14 mouse cellular contexts compared by ENCODE assay signal in genomic region chr11:32156854-32157630, GRCm38 (mm10). TPM values are rescaled to one million over a fixed set of nuclear protein-coding genes. Genes with fewer than 3 reads are reported as not detected.
DNase-seq lines count a peak whose midpoint lies in the region; ATAC-seq and TF ChIP-seq lines count a peak whose summit lies in the region.
"Had no signal": no experiment of that assay in that cellular context is flagged by ENCODE, and none has a peak within 500 bp of the region (broad histone marks: within the 10 kb centered on the region; RNA-seq: fewer than 3 reads in every experiment).

No protein-coding gene starts in this region.

- TF ChIP-seq CTCF in heart, adult 2 months (IDR thresholded peaks at IDR 0.05): no peak

- H3K9ac ChIP-seq in forebrain, embryonic 15.5 days (replicated peaks): no peak overlapping the region
- no peak overlapping the region for H3K9ac ChIP-seq in hindbrain, embryonic 15.5 days
- 0 out of 2 replicates have a peak overlapping the region, but pooled peaks have one; percentile 18 for H3K9ac ChIP-seq in midbrain, embryonic 16.5 days (ENCODE audit: low read depth, low read length)
- H3K9ac ChIP-seq in heart, adult 2 months (ENCODE audit: low read depth, low read length): no peak overlapping the region
- H3K9ac ChIP-seq: heart, embryonic 13.5 days; liver, embryonic 12.5 days had no signal

- peak overlapping the region; percentile 30; the same call in 1 of the 2 replicates for H3K27ac ChIP-seq in embryonic facial prominence, embryonic 10.5 days (replicated peaks)
- peak overlapping the region; percentile 98 for H3K27ac ChIP-seq in forebrain, embryonic 15.5 days (replicated peaks)
- H3K27ac ChIP-seq in hindbrain, embryonic 15.5 days (replicated peaks): peak overlapping the region; percentile 86
- H3K27ac ChIP-seq in midbrain, embryonic 16.5 days (ENCODE audit: low read length): peak overlapping the region; percentile 88
- H3K27ac ChIP-seq in heart, adult 2 months: no peak overlapping the region
- H3K27ac ChIP-seq: gastrocnemius, adult 2 months; heart, embryonic 13.5 days; liver, embryonic 12.5 days had no signal

- ATAC-seq in forebrain, embryonic 15.5 days (replicated peaks): no peak
- no peak for ATAC-seq in hindbrain, embryonic 15.5 days (ENCODE audit: low FRiP score, low read depth)
- ATAC-seq in midbrain, embryonic 16.5 days: no peak
- ATAC-seq: liver, embryonic 12.5 days had no signal

- H3K27me3 ChIP-seq in embryonic facial prominence, embryonic 10.5 days (replicated peaks; ENCODE audit: low read depth, poor library complexity, severe bottlenecking): peaks cover 34% of the 10 kb centered on the region
- no peaks in the 10 kb centered on the region for H3K27me3 ChIP-seq in forebrain, embryonic 15.5 days
- H3K27me3 ChIP-seq in hindbrain, embryonic 15.5 days: no peaks in the 10 kb centered on the region
- no peaks in the 10 kb centered on the region for H3K27me3 ChIP-seq in midbrain, embryonic 16.5 days (ENCODE audit: control insufficient read depth, insufficient read depth, low read depth, low read length)
- no peaks in the 10 kb centered on the region for H3K27me3 ChIP-seq in heart, adult 2 months (ENCODE audit: control insufficient read depth, insufficient read depth, low read length)

- peaks cover 14% of the 10 kb centered on the region for H3K4me1 ChIP-seq in embryonic facial prominence, embryonic 10.5 days
- H3K4me1 ChIP-seq in forebrain, embryonic 15.5 days: peaks cover 60% of the 10 kb centered on the region
- peaks cover 36% of the 10 kb centered on the region for H3K4me1 ChIP-seq in hindbrain, embryonic 15.5 days (replicated peaks)
- peaks cover 27% of the 10 kb centered on the region for H3K4me1 ChIP-seq in midbrain, embryonic 16.5 days (ENCODE audit: control insufficient read depth, insufficient read depth, low read length)
- H3K4me1 ChIP-seq in heart, adult 2 months (ENCODE audit: control insufficient read depth, insufficient read depth, low read length): no peaks in the 10 kb centered on the region

- no peaks in the 10 kb centered on the region for H3K9me3 ChIP-seq in embryonic facial prominence, embryonic 10.5 days
- no peaks in the 10 kb centered on the region for H3K9me3 ChIP-seq in forebrain, embryonic 15.5 days
- no peaks in the 10 kb centered on the region for H3K9me3 ChIP-seq in hindbrain, embryonic 15.5 days
- no peaks in the 10 kb centered on the region for H3K9me3 ChIP-seq in midbrain, embryonic 16.5 days (replicated peaks; ENCODE audit: control insufficient read depth, low read length, poor library complexity, severe bottlenecking)
- H3K9me3 ChIP-seq: heart, embryonic 13.5 days; liver, embryonic 12.5 days had no signal

- 83% methylated on average over 7 of the region's 7 CpGs for WGBS in embryonic facial prominence, embryonic 10.5 days
- 27% methylated on average over 7 of the region's 7 CpGs for WGBS in forebrain, embryonic 15.5 days
- WGBS in hindbrain, embryonic 15.5 days: 59% methylated on average over 7 of the region's 7 CpGs
- 65% methylated on average over 7 of the region's 7 CpGs for whole genome bisulfite sequencing in midbrain, embryonic 16.5 days
- WGBS in heart, adult 2 months: 73% methylated on average over 7 of the region's 7 CpGs

- no peak overlapping the region for H3K4me3 ChIP-seq in embryonic facial prominence, embryonic 10.5 days
- H3K4me3 ChIP-seq in forebrain, embryonic 15.5 days: no peak overlapping the region
- no peak overlapping the region for H3K4me3 ChIP-seq in hindbrain, embryonic 15.5 days
- H3K4me3 ChIP-seq in midbrain, embryonic 16.5 days (ENCODE audit: low read depth, low read length): no peak overlapping the region
- no peak overlapping the region for H3K4me3 ChIP-seq in heart, adult 2 months
- H3K4me3 ChIP-seq: erythroblast, embryonic 14.5 days; gastrocnemius, adult 2 months; heart, embryonic 13.5 days; liver, embryonic 12.5 days had no signal

- no peak overlapping the region for H3K4me2 ChIP-seq in forebrain, embryonic 15.5 days (replicated peaks)
- H3K4me2 ChIP-seq in hindbrain, embryonic 15.5 days: no peak overlapping the region
- H3K4me2 ChIP-seq in midbrain, embryonic 16.5 days (ENCODE audit: low read length): no peak overlapping the region
- H3K4me2 ChIP-seq: heart, embryonic 13.5 days; liver, embryonic 12.5 days had no signal

- no peak for TF ChIP-seq EP300 in heart, adult 2 months (IDR thresholded peaks at IDR 0.05; ENCODE audit: insufficient read depth, low read depth, low read length)

- H3K36me3 ChIP-seq in embryonic facial prominence, embryonic 10.5 days (replicated peaks): no peaks in the 10 kb centered on the region
- H3K36me3 ChIP-seq in forebrain, embryonic 15.5 days: no peaks in the 10 kb centered on the region
- no peaks in the 10 kb centered on the region for H3K36me3 ChIP-seq in hindbrain, embryonic 15.5 days
- H3K36me3 ChIP-seq in midbrain, embryonic 16.5 days (ENCODE audit: control insufficient read depth, insufficient read depth, low read length): no peaks in the 10 kb centered on the region
- H3K36me3 ChIP-seq in heart, adult 2 months (ENCODE audit: control insufficient read depth, insufficient read depth, low read length): no peaks in the 10 kb centered on the region
- H3K36me3 ChIP-seq: heart, embryonic 13.5 days; liver, embryonic 12.5 days had no signal

- no peak for TF ChIP-seq POLR2A in heart, adult 2 months (IDR thresholded peaks at IDR 0.05; ENCODE audit: insufficient read depth, low read depth, low read length)

- no peak for DNase-seq in embryonic facial prominence, embryonic 10.5 days (ENCODE audit: low spot score)
- no peak for DNase-seq in adrenal gland, adult 18-20 months (ENCODE audit: low spot score in 2 of 2)
- no peak for DNase-seq in heart, adult 2 months
- no peak for DNase-seq in urinary bladder, postnatal 10 days (ENCODE audit: low spot score)
- DNase-seq: gastrocnemius, adult 2 months; lung, postnatal 10 days had no signal

- intact Hi-C loops in heart, adult 2 months (cut with DNase I): no loop called here

- no peaks in the 10 kb centered on the region for H3K79me2 ChIP-seq in heart, adult 2 months (replicated peaks; ENCODE audit: control insufficient read depth, insufficient read depth, low read length)

RNA-seq across cellular contexts. Expression of gene Il9r, which starts 43.0 kb away (rescaled TPM):
- 0.05 TPM in 1 of 2 replicates, not detected in the other for polyA plus RNA-seq in embryonic facial prominence, embryonic 10.5 days (2016; fragmentation: Nextera tagmentation; extraction: Ambion mirVana)
- not detected in 2 replicates for polyA plus RNA-seq in forebrain, embryonic 15.5 days (2015; fragmentation: Nextera tagmentation; extraction: Ambion mirVana)
- not detected in 2 replicates for polyA plus RNA-seq in hindbrain, embryonic 15.5 days (2015; fragmentation: Nextera tagmentation; extraction: Ambion mirVana)
- not detected in 2 replicates for polyA plus RNA-seq in midbrain, embryonic 16.5 days (2015; fragmentation: Nextera tagmentation; extraction: Ambion mirVana)
- total RNA-seq in adrenal gland, adult 18-20 months (2021): under 1 TPM; 0.10 to 0.32 TPM
- not detected for total RNA-seq in heart, adult 2 months (2021)
- 0.03 and 0.37 TPM in 2 replicates for polyA plus RNA-seq in heart, adult 2 months (2012; rRNA removed)
- total RNA-seq: gastrocnemius, adult 2 months; left cerebral cortex, postnatal 25 days had no signal
- polyA plus RNA-seq: erythroblast, embryonic 14.5 days; kidney, embryonic 14.5 days had no signal

RNA-seq across cellular contexts. Expression of gene Snrnp25, which starts 48.2 kb away (rescaled TPM):
- polyA plus RNA-seq in embryonic facial prominence, embryonic 10.5 days (2016; fragmentation: Nextera tagmentation; extraction: Ambion mirVana): 102 and 106 TPM in 2 replicates
- 51.8 and 54.2 TPM in 2 replicates for polyA plus RNA-seq in forebrain, embryonic 15.5 days (2015; fragmentation: Nextera tagmentation; extraction: Ambion mirVana)
- polyA plus RNA-seq in hindbrain, embryonic 15.5 days (2015; fragmentation: Nextera tagmentation; extraction: Ambion mirVana): 49.5 and 50.4 TPM in 2 replicates
- 37.2 and 41.2 TPM in 2 replicates for polyA plus RNA-seq in midbrain, embryonic 16.5 days (2015; fragmentation: Nextera tagmentation; extraction: Ambion mirVana)
- 10 to 100 TPM; 13.1 to 18.5 TPM for total RNA-seq in adrenal gland, adult 18-20 months (2021)
- total RNA-seq in heart, adult 2 months (2021): 10 to 100 TPM; 10.0 to 13.3 TPM
- polyA plus RNA-seq in heart, adult 2 months (2012; rRNA removed): 11.8 and 13.8 TPM in 2 replicates
